ENCODE assay signal across 30 mouse cellular contexts in the genomic region with DNA sequence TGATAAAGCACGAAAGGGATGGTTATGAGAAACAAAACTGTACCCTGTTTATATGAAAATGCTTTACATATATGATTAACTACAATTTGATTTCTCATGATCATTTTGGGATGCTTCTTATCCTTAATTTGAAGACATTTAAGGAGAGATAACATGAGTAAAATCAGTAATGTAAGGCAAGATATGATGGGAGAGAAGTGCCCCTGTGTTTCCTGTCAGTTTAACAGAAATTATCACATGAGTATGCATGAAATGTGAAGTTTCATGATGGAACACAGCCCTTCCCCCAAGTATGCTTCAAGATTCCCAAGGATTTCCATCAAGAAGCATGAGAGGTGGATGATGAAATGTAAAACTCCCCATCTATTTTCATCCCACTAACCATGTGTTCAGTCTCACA.
"Had no signal": no experiment of that assay in that cellular context is flagged by ENCODE, and none has a peak within 500 bp of the region (broad histone marks: within the 10 kb centered on the region; RNA-seq: fewer than 3 reads in every experiment).

No protein-coding gene starts in this region.

- H3K36me3 ChIP-seq: heart, embryonic 10.5 days; heart, embryonic 12.5 days; heart, embryonic 13.5 days; heart, embryonic 15.5 days; hindbrain, embryonic 10.5 days; hindbrain, embryonic 12.5 days; hindbrain, embryonic 13.5 days; hindbrain, embryonic 15.5 days; intestine, embryonic 15.5 days; kidney, embryonic 15.5 days had no signal

- DNase-seq: heart, postnatal 10 days; heart, postnatal 14 days; heart, postnatal 36 days; heart, postnatal 4 days; kidney, adult 11 months; kidney, adult 18-20 months; kidney, adult 2 months; kidney, adult 8-10 months; kidney, adult 9 months; kidney, postnatal 10 days; kidney, postnatal 14 days; kidney, postnatal 25 days; kidney, postnatal 36 days; kidney, postnatal 4 days; layer of hippocampus, adult 9-11 months; layer of hippocampus, postnatal 36 days had no signal

- H3K4me1 ChIP-seq: heart, embryonic 10.5 days; heart, embryonic 12.5 days; heart, embryonic 13.5 days; heart, embryonic 15.5 days; hindbrain, embryonic 10.5 days; hindbrain, embryonic 12.5 days; hindbrain, embryonic 13.5 days; hindbrain, embryonic 15.5 days; intestine, embryonic 15.5 days; kidney, embryonic 15.5 days had no signal

- H3K4me3 ChIP-seq: heart, embryonic 10.5 days; heart, embryonic 12.5 days; heart, embryonic 13.5 days; heart, embryonic 15.5 days; hindbrain, embryonic 10.5 days; hindbrain, embryonic 12.5 days; hindbrain, embryonic 13.5 days; hindbrain, embryonic 15.5 days; intestine, embryonic 15.5 days; kidney, embryonic 15.5 days; layer of hippocampus, adult 2 months had no signal

- H3K9me3 ChIP-seq: heart, embryonic 10.5 days; heart, embryonic 12.5 days; heart, embryonic 13.5 days; heart, embryonic 15.5 days; hindbrain, embryonic 10.5 days; hindbrain, embryonic 12.5 days; hindbrain, embryonic 13.5 days; hindbrain, embryonic 15.5 days; intestine, embryonic 15.5 days; kidney, embryonic 15.5 days had no signal

- H3K9ac ChIP-seq: heart, embryonic 12.5 days; heart, embryonic 13.5 days; heart, embryonic 15.5 days; hindbrain, embryonic 12.5 days; hindbrain, embryonic 13.5 days; hindbrain, embryonic 14.5 days; hindbrain, embryonic 15.5 days; intestine, embryonic 15.5 days; kidney, embryonic 15.5 days had no signal

- H3K27ac ChIP-seq: heart, embryonic 10.5 days; heart, embryonic 13.5 days; heart, embryonic 15.5 days; hindbrain, embryonic 10.5 days; hindbrain, embryonic 12.5 days; hindbrain, embryonic 13.5 days; hindbrain, embryonic 14.5 days; hindbrain, embryonic 15.5 days; hindbrain, postnatal 0 days; intestine, embryonic 15.5 days; kidney, embryonic 15.5 days; kidney, postnatal 0 days; layer of hippocampus, adult 2 months had no signal

- H3K27me3 ChIP-seq: heart, embryonic 12.5 days; heart, embryonic 13.5 days; heart, embryonic 15.5 days; hindbrain, embryonic 12.5 days; hindbrain, embryonic 13.5 days; hindbrain, embryonic 15.5 days; intestine, embryonic 15.5 days; kidney, embryonic 15.5 days had no signal
